Mouse (Mus musculus) common myeloid progenitor, adult 5-6 weeks (primary cell): ENCODE measurements around the gene Cilp2. TPM values are rescaled to one million over a fixed set of nuclear protein-coding genes. Genes with fewer than 3 reads are reported as not detected.

ENCODE experiments used
- ATAC-seq: replicated peaks from 2 replicates; pipeline ENCODE4 v1.8.0; 2016; ENCODE audit warnings: low read depth, mild to moderate bottlenecking, moderate TSS enrichment, inconsistent platforms; ENCODE audit not compliant: poor library complexity, severe bottlenecking
- total RNA-seq: library from RNA; stranded (forward); fragments of 200-1000, 187-1606 nt; gene quantifications from 2 replicates; pipeline ENCODE4 v1.2.3, GENCODE M21; 2017

The Cilp2 gene
- not detected in 2 replicates for total RNA-seq

DNA sequence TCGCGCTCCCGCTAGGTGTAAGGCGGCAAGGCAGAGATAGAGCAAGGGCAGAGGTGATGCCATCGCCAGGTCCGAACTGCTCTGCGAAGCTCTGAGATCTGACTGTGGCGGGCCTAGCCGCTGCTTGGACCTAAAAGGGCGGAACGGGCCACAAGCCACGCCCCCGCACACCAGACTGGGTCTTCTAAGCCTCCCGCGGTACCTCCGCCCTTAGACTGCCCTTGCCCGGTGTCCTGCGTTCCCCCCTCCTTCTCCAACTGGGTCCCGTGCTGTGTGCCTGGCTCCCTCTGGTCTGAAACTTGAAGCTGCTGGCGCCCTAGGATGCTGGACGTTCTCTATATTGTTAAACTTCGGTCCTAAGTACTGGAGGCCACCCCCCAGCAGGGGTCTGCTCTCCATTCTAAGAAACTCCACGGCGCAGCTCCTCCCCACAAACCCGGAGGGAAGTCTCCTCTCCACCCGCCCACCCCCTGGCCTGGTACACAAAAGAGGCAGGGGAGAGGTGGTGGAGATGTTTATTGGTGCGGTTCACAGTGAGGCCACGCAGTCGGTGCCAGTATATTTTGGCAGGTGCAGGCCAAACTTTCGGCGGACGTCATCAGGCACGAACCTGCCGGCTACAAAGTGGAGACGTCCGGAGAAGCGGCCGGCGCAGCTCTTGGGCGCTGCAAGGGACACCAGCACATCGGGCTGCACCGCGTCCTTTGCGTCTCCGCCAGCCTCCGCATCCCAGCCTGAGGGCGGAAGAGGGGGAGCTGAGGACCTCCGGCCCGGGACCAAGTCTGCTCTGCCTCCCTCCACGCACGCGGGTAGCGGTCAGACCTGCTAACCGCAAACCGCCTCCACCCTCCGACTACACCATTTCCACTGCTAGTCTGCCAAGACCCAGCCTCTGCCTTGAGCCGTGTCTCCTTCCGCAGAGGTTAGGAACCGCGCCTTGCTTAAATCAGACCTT is at the start of gene Cilp2:
Gene Cilp2, minus strand, starts transcription at position 399 of the 955 bp plus-strand sequence.
- peak; percentile 30 for ATAC-seq

DNA sequence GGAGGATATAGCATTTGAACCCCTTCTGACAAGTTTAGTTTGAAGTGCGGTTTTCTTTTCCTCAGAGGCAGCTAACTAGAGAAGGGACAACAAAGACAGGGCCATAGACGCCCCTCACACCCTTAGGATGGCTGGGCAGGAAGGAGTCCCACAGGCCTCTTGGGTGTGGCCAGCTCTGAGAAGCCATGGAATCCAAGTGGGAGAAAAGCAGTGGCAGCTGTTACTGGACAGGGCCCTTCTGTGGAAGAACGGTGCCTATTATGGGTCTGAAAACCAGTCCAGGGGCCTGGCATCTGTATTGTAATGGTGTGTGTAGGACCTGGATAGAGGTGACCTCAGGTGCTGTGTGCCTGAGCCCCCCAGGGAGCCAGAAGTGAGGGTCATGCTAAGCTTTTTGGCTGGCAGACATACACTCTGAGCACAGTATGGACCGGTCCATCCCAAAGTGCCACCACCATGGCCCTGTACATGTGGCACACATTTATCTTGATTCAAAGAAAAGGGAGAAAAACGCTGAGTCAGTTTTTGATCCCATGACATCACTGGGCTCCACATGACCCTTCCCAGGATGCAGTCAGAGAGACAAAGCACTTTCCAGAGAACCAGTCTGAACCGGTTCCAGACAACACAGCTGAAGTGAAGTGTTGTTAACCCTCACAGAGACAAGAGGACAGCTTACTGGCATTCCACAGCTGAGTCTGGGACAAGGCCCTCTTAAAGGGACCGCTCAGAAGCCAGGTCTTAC is 48.7 kb upstream of the Cilp2 start:
- no peak for ATAC-seq

DNA sequence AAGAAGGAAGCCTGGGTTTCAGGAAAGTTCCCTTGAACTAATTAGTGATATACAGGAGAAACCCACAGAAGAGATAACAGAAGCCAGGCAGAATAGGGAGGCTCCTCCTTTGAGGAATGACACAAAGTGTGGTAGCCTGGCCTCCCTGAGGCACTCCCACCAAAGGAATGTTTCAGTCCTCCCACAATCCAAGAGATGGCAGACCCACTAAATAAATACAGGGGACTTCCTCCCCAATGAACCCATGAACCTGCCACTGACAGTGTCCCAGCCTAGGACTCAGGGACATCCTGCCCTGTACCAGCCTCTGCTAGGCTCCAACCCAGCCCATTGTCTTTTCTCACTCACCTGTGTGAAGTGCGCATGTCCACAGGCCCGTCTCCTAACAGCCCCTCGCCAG is 47.9 kb upstream of the Cilp2 start:
- ATAC-seq: no peak

DNA sequence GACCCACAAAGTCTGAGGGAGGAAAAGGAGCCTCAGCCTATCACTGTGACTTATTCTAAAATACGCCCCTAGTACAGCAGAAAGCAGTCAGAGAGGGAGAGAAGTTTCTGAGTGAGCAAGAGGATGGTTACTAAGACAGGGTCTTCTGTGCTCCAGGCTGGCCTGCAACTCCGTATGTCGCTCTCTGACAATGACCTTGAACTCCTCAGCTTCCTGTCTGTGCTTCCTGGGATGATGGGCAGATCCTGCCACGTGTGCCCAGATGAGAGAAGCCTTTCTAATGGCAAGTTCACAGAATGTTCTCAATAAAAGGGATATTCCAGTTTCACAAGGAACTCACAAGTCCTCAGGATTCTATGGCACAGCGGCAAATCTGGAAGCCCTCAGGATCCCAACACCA is 47.1 kb upstream of the Cilp2 start:
- no peak for ATAC-seq

DNA sequence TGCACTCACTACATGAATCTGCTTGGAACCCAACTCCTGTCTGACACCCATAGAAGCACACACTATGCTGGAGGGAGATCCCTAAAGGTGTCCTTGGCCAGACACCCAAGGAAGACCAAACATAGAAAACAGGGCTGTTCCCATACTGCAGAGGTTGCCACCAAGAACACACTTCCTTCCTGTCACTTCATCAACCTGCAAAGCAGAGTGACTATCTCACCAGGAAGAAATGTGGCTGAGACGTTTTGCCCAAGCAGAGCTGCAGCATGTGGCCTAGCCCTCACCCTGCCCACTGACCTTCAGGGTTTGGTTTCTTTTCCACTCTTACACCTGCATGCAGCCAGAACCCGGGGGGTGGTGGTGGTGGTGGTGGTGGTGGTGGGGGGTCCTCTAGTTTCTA is 46.3 kb upstream of the Cilp2 start:
- no peak for ATAC-seq

DNA sequence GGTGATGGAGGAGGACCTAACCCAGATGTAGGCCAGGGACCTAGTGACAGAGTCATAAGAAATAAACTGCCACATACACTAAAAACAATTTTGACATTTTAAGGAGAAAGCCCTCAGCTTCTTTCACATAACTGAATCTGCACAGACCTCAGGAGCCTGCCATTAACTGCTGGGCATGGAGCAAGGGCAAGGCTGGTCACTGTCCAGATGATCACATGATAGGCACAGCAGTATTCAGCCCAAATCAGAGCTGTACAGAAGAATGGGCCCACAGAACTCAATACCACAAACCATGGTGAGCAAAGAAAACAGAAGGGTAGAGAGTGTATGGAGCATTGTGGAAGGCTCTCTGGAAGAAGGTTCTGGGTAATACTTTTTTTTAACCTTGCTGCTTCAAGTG is 39.4 kb upstream of the Cilp2 start:
- ATAC-seq: no peak

DNA sequence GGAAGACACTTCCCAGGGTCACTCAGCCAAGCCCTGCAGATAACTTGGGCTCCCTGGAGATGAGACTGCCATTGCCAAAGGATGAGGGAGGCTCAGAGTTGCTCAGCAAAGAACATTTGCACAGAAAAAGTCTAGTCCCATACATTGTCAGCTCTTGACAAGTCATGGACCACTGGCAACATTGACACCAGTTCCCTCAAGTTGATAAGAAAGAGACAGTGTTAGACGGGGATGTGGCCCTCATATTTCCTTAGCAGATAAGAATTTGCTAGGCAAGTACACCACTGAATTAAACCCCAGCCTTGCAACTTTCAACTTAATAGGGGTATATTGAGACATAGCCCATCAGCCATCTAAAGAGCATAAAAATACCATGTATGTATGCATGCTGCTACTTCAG is 36.5 kb upstream of the Cilp2 start:
- no peak for ATAC-seq

DNA sequence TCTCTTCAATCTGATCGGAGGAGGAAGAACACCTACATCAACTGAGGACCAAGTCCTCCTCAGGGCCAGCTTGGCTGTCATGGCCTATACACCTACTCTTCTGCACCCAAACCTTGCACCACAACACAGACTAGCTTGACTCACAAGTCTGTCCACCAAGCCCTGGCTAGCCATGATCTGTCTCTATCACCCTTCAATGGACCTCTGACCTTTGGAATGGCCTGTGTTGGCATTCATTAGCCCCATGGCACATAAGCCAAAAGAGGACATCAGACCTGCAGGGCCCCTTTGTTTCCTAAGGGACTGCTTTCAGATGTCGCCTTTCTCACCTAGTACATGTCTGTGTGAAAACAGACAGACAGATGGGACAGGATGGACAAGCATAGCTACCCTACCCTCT is 33.7 kb upstream of the Cilp2 start:
- ATAC-seq: no peak

DNA sequence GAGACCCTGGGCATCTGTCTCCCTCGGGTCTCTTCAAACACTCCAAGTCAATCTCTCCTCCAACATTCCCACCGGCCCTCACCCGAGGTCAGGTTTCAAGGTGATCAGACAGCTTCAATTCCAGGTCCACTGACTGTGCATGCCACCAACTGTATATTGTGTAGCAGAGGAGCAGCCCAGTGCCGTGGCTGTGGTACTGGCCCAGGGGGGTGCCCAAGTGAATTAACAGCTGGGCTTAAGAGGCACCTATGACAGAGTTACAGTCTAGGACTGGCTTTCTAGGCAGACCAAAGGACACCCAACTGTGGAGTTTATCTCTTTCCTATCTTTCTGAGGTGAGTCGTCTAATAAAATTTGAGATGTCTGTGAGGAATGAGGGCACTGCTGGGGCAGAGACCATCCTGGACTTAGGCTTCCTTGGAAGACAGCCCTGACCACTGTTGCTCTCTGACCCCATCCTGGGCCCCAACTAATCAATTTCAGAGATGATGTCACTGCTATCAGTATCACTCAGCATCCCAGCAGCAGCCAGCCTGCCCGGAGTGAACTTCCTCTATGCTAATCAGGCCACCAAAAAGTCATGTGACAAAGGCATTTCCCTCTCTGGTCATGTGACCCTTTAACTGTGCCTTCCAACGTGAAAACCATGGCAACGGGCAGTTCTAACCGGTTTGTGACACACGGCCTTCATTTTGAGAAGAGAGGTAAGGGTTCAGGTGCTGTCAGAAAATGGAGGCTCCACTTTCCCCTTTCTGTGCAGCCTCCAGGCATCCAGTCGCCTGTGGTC is 32.6 kb upstream of the Cilp2 start:
- ATAC-seq: peak; percentile 59

DNA sequence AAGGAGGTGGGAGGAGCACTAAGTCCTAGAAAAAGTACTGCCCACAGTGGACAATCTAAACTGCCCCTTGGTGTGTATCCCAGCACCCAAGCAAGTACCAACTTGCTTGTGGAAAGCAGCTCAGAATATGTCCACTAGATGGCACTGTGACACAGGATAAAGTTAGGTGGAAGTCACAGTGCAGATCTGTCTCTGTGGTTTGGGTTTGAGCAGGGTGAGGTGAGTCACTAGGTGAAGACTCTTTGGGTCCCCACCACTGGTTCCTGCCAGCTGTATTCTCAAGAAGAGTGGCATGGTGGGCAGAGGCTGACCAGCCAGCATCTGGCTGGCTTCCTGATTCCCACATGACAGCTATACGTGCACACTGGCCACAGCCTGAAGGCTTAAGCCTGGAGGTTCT is 31.5 kb upstream of the Cilp2 start:
- peak; percentile 76 for ATAC-seq

DNA sequence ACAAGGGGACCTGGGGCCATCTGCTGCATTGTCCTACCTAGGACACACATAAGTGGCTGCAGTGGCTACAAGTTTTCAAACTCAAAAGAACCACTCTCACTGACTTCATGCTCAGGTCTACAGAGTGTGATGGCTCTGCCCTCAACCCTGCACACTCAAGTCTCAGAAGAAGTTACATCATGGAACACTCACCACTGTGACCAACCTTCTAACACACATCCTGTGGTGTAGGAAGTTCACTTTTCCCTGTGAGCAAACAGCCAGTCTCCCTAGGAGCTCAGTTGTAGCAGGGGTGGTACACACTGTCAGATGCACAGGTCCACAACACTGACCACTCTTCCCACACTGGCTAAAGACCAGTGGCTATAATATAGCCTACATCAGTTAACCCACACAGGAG is 31.0 kb upstream of the Cilp2 start:
- no peak for ATAC-seq

DNA sequence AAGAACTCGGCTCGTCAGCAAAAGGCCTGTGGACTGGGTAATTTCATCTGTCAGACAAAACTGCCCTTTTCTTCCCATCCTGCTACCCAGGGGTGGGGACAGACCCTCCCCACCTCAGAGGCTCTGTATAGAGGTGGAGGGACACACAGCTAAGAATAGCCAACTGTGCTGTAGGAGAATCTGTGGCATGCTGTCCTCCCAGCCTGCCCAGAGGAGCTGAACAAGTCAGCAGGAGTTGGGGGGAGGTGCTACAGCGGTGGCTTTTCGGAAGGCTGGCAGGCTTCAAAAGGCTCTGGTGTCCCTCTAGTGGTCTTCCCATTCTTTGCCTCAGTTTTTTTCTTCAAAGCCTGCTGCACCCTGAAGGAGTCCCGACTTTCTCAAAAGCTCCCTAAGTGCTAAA is 28.3 kb upstream of the Cilp2 start:
- ATAC-seq: no peak

DNA sequence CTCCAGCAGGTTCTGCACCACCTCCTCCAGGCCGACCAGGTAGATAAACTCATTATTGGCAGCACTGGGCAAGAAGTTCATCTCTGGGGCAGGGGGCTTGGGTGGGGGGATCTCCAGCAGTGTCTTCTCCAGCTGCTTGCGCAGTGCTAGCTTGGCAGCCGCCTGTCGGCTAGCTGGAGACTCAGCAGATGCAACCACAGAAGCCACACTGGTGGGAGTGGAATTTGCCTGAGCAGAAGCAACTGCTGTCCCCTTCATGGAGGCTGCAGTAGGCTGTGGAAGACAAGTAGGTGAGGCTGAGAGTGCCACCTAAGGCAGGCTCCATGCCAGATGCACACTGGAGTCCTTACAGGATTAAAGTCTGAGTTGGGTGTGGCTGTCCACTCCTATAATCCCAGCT is 27.0 kb upstream of the Cilp2 start:
- ATAC-seq: no peak

DNA sequence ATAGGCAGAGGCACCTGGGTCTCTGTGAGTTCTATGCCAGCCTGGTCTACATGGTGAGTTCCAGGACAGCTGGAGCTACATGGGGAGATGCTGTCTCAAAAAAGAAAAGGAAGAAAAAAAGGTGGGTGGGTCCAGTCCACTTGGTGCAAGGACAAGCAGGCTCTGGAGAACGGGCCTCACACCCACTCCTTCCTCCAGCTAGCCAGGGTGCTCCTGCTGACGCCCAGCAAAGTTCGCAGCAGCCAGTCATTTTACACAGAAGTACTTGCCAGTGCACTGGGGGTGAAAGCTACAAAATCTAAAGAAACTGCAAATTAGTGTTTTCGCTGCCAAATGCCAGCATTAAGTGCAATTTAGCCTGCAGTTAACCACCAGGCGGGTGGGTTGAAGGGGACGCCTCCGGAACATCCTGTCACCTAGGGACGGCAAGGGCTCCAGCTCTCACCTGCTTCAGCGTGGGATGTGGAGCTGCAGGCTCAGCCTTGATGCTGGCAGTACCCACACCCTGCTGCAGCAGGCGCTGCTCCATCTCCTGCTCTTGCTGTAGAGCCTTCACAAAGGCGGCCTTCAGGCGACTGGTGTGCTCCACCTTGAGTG is 25.1 kb upstream of the Cilp2 start:
- no peak for ATAC-seq

DNA sequence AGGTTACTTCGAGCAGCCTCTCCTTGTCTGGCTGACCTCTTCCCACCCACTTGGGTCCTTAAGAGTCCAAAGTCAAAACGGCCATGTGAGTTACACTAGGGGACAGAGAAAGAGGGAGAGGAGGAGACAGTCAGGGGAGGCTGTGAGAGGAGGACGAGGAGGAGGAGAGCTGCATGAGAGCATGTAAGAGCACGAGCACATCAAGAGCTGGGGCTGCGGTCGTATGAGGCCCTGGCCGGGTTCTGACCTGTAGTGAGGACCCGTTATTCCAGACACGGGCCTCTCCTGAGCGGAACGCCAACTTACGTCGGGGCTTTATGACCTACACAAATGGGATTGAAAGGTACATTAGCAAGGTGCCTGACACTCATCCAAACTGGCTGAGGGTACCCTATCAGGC is 24.4 kb upstream of the Cilp2 start:
- no peak for ATAC-seq

DNA sequence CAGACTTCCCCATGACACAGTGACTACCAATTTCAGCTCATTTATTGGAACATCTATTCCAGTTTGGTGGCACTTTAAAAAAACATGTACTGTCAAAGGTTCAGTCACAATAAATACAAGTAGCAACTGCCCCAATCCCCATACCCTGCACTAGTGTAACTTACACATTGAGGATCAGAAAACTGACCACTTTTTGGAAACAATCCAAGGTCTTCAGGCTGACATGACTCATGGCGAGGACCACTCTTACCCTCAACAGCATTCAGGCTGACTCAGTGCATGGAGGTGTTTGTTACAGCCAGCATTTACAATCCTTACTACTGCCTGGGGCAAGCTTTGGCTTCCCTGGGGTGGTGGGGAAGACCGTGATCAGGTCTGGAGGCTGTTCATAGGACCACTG is 19.6 kb upstream of the Cilp2 start:
- ATAC-seq: no peak

DNA sequence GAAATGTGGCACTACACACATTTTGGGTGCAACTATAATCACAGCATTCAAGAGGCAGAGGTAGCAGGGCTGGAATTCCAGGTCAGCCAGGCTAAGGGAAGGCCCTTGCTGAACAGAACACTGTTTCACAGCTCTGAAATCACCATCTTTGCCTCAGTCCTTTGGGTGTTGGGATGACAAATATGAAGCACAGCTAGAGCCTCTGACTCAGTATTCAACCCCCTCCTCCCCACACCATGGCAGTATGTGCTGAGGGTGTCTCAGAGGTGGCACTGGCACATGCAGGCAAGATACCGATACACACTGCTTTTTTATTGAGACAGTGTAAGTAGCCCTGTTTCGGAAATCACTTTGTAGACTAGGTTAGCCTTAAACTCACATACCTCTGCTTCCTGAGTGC is 18.8 kb upstream of the Cilp2 start:
- ATAC-seq: no peak

DNA sequence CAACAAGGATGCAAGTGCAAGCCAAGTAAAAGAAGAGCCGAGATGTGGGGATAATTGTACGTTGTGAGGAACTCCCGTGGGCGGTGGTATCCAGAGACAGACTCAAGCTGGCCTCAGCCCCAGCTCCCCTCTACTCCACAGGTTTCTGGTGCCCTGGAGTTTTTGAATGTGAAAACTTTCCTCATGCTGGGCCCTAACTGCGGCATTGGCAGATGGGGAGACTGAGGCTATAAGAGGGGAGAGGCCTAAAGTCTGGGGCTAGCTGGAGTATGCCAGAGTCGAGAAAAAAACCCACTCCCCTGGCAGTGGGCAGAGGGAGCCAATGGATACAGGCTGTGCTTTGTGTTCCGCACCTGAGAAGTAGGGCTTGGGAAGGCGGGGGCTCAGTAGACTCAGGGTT is 16.6 kb upstream of the Cilp2 start:
- no peak for ATAC-seq

DNA sequence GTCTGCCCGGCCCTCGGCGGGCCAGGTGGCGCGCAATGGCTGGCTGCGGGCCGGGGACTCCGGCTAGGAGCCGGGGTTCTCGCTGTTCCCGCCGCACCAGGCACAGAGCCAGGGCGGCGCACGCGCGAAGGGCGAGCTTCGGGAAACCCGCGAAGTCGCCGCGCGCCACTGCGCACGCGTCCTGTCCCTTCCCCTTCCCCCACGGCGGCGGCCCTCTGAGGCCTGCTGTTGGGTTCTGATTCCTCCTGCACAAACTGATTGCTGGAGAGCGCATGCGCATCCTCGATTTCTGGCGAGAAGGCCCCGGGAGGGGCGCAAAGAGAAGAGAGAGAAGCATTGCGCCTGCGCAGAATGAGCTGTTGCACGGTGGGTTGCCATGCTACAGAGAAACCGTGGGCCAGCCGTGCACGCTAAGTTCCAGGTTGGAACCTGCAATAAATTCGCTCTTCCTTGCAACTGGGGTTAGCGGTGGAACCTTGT is 15.6 kb upstream of the Cilp2 start:
- ATAC-seq: peak; percentile 77
